Mouse (Mus musculus) lung, postnatal 4 days (tissue): ENCODE data around the gene Grn.
"Not testable (repeated sequence)": the region's sequence is repeated elsewhere in the genome, so short reads cannot be mapped to it uniquely, and the experiment has no call there.

Source experiments
- DNase-seq, 2 experiments: peaks; one replicate each; pipeline ENCODE4 v3.0.0; 2021

Gene Grn

GRCm38 (mm10) chr11:102401898-102402500, 28.1 kb upstream of the Grn start:
- DNase-seq: no peak

- no peak for DNase-seq
These were observed 26.5 kb upstream of the Grn start for GRCm38 (mm10) chr11:102403657-102404056.

GRCm38 (mm10) chr11:102404161-102405010, 25.7 kb upstream of the Grn start:
- DNase-seq: no peak

- no peak for DNase-seq
These were observed 24.4 kb upstream of the Grn start for GRCm38 (mm10) chr11:102405544-102406285.

GRCm38 (mm10) chr11:102406401-102406800, 23.7 kb upstream of the Grn start:
- DNase-seq: no peak

- peak; percentile 95 to 96 for DNase-seq
These were observed 22.9 kb upstream of the Grn start for GRCm38 (mm10) chr11:102406900-102407833.

- no peak for DNase-seq
These were observed 22.3 kb upstream of the Grn start, which contains the start of gene Slc25a39 for GRCm38 (mm10) chr11:102407834-102408215. Gene Slc25a39 (minus strand): TSS chr11:102407946.

GRCm38 (mm10) chr11:102408344-102408876, 21.7 kb upstream of the Grn start:
- DNase-seq: peak; percentile 97 to 99

GRCm38 (mm10) chr11:102408888-102409794, 21.0 kb upstream of the Grn start:
- no peak for DNase-seq

GRCm38 (mm10) chr11:102409795-102410330, 20.3 kb upstream of the Grn start:
- DNase-seq: no peak

- DNase-seq: not testable (repeated sequence)
These were observed 19.8 kb upstream of the Grn start for GRCm38 (mm10) chr11:102410345-102410744.

GRCm38 (mm10) chr11:102411061-102411460, 19.1 kb upstream of the Grn start:
- no peak for DNase-seq

GRCm38 (mm10) chr11:102411704-102412103, 18.4 kb upstream of the Grn start:
- peak; percentile 88 to 93 for DNase-seq

- no peak for DNase-seq
These were observed 17.1 kb upstream of the Grn start for GRCm38 (mm10) chr11:102413059-102413458.

- no peak for DNase-seq
These were observed 14.9 kb upstream of the Grn start for GRCm38 (mm10) chr11:102415034-102415802.

- DNase-seq: no peak
These were observed 13.0 kb upstream of the Grn start for GRCm38 (mm10) chr11:102417160-102417559.

- DNase-seq: no peak
These were observed 11.2 kb upstream of the Grn start for GRCm38 (mm10) chr11:102418887-102419286.

- no peak for DNase-seq
These were observed 8.6 kb upstream of the Grn start for GRCm38 (mm10) chr11:102421559-102421958.

- no peak for DNase-seq
These were observed 5.4 kb upstream of the Grn start for GRCm38 (mm10) chr11:102424666-102425065.
